Mouse (Mus musculus): ENCODE measurements around the gene Gramd1b.

The Gramd1b gene

DNA sequence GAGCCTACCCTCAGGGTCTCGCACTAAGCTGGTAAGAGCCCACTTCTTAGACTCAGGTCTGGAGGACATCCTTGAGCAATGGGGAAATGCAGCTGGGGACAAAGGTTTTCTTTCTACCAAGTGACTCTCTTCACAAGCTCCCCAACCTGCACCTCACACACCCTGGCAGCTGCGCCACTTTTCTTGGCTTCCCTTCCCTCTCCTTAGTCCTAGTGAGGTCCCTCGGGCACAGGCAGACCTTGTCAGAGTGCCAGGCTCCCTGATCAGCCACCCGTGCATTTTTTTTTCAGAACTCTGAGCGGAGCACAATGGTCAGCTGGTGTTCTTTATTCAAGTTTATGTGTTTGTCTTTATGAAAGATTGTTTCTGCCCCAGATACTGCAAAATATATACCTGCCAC lies 194.5 kb downstream of the Gramd1b start:
- no peak for DNase-seq (ENCODE audit: low read depth, low spot score)

DNA sequence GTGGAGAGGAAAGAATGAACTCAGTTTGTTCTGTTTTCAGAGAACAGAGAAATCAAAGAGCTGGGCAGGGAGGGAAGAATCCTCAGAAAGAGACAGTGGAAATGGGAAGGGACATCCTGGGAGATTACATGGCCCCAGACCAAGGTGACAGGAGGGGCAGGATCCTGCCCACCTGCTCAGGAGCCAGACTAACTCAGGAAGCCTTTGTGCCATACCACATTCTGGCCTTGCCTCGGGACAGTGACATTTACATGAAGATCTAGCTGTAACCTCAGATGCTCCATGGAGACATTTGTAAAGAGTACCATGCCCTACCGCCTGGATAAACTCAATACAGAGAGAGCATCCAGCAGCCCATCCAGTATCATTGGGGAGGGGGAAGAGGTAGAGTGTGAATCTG lies 196.6 kb downstream of the Gramd1b start:
- no peak for DNase-seq (ENCODE audit: low read depth, low spot score)

DNA sequence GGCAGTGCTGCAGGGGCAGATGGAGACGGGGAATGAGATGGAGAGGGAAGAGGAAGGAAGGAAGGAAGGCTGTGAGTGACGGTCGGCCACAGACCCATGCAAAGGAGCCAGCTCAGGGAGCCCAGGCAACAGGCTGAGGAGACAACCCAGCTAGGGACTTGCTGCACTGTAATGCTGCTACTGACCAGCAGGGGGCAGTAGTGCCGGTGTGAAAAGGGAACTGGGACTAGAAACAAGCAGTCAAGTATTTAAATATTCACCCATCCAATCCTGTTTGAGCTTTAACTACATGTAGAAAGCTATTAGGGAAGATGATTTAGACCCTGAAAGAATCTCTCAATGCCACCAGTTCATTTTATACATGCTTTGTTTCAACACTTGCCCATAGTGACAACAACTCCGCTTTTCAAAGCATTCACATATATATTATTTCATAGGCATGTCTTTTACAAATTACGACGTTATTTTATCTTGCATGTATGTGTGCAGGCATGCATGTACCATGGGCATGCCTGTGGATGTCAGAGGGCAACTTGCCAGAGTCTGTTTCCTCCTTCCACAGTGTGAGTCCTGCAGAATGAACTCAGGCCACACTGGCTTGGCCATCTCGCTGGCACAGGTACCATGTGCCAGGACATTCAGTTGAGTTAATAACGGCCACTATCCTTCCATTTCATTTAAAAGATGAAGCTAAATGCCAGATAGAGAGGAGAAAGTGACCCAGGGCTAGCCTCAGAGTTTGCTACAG lies 197.4 kb downstream of the Gramd1b start:
- DNase-seq (ENCODE audit: low read depth, low spot score): peak; percentile 80

DNA sequence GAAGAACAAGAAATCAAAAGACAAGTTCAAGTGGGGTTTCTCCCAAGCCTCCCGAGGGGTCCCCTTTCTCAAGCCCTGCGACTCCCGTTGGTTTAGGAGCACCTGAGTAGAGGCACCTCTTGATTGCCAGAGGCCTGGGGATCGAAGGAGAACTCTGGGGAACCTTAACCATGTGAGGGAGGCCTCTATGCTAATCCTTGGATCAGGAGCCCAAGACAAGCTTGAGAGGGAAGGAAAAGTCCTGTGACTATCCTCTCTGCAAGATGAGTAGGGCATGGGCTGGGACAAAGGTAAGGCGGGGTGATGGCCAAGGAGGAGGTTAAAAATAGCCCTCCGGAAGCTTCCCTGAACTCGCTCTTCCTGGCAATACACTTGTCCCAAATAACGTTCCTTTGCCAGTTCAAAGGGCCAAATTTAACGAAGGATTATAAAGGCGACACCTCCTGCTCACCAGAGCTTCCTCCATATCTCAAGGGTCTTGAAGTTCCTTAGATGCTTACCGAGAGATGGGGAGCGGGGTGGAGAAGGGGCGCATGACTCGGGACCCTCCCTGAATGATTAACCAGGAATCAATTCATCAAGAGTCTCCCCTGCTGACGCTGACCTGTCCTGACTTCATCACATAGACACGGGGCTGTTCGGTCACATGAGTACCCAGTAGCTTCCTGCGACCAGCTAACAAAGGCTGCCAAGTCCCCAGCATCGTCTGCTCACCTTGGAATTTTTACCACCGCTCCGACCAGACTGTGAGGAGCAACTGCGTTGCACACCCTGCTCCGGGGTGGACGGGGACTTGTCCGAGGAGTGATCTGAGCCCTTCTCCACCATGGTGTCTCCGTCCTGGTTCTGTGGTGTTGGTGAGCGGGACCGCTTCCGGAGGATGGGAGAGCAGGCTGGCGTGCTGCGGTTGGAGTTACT lies 198.2 kb downstream of the Gramd1b start:
- no peak for DNase-seq (ENCODE audit: low read depth, low spot score)

DNA sequence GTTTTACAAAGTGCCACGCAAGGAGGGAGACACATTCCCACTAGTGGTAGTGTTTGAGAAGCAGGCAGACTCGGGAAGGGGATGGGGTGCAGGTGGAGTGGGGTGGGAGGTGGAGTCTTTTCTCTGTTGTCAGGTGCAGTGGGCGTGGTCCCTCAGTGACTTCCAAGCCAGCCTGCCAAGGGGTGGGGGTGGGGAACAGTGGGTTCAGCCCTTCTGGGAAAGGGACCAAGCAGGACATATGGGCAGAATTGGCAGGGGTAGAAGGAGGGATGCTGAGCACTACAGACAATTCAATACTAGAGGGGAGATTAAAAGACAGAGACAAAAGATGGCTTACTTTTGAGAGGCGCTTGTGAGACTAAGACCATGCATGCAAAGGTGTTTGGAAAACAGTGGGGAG lies 198.9 kb downstream of the Gramd1b start:
- no peak for DNase-seq (ENCODE audit: low read depth, low spot score)

DNA sequence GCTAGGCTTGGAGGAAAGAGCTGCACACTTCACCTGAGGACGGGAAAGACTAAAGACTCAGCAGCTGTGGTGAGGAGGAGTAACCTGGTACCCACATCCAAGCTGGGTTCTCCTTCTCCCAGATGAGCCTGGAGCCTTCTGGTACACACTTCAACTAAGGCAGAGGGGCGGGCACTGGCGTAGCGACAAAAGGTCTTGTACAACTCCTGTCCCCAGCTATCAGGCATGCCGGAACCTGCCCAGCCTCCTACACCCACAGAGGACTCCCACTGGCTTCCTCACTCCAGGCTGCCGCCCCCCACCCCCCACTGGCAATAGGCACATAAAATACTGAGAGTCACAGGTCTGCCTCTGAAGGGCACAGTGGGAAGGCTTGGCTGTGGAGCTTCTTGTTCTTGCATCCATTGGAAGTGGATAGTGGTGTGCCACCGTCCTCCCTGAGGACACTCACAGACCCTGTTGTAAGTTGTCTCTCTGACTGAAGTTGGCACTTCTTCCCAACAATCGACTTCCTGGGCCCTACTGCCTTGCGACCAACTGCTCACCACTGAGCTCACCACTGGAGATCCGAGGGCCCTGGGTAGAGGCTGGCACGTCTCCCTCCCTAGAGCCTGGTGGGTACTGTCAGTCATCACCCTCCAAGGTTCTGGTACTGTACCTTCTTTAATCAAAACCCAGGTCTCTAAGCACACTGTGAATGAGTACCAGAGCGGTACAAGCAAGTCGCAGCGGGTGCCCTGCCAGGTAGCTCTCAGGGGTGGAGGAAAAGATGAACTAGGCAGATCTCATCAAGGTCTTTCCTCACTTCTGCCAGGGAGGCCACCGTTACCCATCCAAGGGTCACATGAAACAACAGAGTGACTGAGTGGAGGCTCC lies 199.5 kb downstream of the Gramd1b start:
- no peak for DNase-seq (ENCODE audit: low read depth, low spot score)

DNA sequence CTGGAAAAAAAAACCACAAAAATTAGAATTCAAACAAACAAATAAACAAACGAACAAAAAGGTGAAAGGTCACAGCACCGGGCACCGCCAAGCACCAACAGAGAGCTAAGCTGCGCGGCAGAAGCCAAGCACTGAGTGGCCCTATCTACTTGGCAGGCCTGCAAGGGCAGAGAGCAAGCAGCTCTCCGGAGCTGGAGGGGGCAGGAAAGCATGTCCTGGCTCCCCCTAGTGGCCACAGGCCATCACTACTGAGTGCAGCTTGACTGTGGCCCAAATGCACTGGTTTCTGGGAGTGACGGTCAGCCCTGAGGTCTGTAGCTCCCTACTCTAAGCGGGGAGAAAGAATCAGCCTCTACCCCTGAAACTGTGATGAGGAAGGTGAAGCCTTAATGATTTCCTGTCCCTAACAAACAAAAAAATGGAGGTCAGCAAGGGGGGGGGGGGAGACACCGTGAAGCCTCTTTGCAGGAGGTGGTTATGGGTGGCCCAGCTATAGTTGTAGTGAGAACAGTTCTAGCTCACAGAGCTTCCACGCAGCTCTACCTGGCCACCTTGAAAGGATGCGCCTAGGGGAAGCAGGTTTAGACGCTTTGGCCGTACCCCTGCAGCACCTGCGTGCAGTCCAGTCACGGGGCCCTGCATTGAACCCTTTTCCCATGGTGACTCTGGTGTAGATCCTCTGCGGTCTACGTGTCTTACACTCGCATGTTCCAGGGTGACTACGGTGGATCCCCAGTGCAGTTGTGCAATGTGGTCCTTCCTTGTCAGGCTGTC lies 200.4 kb downstream of the Gramd1b start:
- peak; percentile 87 for DNase-seq (ENCODE audit: low read depth, low spot score)

DNA sequence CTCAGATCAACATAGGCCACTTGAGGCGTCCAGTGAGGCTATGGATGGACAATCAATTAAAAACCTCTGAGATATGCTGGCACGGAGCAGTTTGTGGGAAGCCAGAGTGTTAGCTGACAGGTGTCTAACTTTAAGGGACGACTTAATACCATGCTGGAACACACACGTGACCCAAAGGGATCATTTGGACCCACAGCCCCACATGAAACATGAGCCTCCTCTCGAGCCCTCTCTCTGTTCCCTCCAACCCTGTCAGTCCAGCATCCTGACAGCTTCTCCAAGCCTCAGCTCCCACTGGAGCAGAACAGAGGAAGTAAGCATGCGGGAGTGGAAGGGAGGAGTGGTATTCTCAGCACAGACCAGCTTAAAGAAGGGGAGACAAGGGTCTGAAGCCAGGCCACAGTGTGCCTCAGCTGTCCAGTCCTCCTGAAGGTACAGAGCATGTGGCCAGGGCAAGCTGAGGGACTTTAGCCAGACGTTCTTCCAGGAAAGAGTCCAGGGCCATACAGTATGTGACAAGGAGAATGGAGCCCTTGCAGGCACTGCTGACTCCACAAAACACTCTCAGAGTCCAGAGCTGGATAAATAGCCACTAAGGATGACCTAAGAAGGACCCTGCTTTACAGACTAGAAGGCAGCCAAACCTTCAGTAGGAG lies 204.8 kb downstream of the Gramd1b start:
- no peak for DNase-seq (ENCODE audit: low read depth, low spot score)

DNA sequence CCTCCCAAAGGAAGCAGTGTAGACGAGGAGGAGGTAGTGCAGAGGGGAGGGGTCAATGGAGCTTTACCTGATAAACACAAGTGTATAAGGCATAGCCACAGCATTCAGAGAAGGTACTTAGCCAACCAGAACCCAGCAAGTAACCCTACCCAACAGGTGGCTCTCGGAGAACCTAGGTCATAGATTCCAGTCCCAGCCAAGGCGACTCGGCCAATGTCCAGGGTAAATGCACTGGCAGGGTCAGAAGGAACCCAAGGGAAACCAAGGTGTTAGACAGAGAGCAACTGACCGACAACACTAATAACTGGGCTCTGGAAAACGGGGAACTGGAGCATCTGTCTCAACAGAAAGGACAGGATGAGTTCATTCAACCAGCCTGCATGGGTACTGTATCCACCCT lies 206.4 kb downstream of the Gramd1b start:
- DNase-seq (ENCODE audit: low read depth, low spot score): no peak

DNA sequence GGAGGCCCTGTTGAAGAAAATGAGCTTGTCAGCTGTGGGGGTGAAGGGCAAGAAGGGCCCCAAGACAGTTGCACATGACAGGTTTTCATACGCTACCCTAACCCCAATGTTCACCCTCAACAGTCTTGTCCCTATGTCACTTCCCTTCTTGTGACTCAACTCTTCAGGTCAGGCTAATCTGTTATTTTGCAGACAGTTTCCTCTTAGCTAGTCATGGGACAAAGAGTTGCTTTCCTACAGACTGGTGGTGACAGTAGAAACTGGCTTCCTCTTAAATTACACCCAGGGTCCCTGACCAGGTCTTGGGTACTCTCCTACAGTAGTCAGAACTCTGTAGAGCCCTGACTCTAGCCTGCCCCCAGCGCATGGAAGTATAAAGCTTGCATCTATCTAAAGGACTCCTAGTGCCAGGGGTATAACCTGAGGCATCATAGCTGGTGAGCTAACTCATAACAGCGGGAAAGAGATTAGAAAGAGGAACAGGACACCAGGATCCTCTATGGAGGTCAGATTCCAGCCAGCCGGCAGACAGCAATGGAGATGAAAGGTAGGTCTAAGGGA lies 206.9 kb downstream of the Gramd1b start:
- DNase-seq (ENCODE audit: low read depth, low spot score): no peak

DNA sequence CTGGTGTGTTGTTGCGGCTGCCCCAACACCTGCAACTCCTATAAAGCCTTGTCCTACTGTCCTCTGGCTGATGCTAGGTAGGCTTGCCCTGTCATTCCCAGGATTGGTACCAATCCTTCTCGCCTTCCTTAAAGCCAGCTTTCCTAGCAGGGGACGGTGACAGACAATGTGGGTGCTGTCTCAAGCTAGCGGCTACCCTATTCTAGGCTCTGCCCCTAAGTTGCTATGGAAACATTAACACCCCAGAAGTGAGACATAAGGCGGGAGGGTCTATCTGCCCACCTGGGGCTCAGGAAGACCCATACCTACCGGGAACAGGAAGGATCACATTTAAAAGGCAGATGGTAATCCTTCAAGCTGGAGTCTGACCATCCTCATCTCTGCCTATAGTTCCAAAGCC lies 207.4 kb downstream of the Gramd1b start:
- DNase-seq (ENCODE audit: low read depth, low spot score): no peak

DNA sequence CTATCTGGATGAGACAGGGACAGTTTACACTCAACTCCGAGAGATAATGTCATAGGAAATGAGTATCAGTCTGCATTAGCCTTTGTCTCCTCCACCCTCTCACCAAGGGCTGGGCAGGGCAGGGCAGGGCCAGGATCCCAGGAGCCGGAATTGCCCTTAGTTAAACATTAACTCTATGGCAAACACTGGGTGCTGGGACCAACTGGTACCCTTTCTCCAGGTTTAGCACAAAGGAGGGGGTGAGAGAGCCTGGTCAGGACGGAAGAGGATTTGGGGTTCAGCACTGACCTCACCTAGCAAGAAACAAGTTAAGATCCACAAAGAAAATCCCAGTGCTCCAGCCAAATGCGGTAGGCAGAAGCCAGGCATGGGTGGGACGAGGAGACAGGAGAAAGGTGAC lies 208.0 kb downstream of the Gramd1b start:
- DNase-seq (ENCODE audit: low read depth, low spot score): no peak

DNA sequence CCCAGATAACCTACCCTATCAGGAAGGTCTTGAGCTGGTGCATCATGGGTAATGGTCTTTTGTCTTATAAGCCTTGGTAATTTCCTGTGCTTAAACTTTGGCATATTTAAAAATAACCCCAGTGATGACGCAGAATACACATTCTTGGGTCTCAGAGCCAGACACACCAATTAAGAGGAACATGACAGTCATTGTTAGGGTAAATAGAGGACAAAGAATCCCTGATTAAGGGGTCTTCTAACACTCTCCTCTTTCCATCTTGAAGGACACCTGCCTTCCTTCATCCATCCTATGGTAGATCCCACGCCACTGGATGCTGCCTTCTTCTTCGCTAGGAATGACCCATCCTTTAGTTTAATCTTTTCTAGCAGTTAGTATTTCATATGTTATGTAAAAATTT lies 208.8 kb downstream of the Gramd1b start:
- DNase-seq (ENCODE audit: low read depth, low spot score): no peak

DNA sequence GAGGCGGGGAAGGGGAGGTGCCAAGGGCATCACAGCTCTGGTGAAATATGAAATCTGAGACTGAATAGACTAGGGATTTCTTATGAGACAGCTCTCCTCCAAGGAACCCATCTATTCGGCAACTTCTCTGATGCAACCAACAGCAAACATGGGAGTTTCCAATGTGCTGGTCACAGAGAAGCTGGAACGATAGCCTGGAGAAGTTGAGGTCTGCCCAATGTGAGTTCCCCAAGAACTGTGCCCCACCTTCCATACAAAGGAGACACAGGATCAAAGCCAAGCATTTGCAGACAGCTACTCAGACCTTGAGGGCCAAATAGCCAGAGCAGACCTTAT lies 209.5 kb downstream of the Gramd1b start:
- DNase-seq (ENCODE audit: low read depth, low spot score): no peak

DNA sequence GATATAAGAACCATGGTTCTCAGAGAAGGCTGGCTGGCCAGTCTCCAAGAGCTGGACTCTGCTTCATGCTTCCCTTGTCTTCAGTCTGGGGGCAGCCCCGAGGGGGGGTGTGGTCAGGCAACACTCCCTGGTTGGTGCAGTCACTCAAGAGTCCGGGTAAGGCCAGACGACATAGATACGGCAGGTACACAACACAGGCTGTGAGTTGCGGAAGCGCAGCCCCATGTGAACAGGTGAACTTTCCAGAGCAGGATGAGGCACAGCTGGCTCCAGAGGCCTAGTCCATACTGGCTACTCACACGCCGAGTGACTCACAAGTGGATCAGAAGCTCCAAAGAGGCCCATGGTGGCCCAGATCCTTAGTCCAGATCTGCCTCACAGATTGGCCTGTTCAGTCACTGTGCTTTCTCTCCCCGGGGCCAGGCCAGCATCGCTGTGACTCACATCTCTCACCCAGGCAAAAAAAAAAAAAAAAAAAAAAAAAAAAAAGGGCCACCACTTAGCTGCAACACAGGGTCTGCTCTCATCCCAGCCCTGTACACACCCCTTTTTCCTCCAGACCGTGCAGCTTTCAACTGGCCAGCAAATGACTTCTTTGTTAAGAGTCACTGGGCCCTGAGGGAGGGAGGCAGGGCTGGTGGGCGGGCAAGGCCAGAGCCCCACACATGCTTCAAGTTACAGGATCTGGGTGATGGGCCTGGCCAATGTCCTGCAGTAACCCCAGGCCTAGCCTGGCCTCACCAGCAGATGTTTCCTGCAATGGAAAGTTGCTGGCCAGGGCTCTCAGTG lies 210.1 kb downstream of the Gramd1b start:
- DNase-seq (ENCODE audit: low read depth, low spot score): peak; percentile 99

DNA sequence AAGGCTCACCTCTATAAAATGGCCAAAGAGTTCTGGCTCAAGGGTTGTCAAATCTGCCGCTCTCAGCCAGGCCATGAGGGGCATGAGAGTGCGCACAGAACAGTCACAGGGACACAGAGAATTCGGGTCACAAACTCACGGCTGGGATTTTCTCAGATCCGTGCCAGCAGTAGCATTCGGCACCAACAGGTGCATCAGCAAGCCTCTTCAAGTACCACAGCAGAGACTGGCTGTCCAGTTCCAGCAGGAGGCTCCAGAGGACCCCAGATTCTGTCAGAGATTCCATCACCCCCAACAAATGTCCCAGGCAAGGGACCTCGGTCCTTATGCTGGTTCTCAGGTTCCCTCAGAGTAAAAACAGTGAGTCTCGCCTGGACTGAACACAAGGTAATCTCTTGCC lies 210.8 kb downstream of the Gramd1b start:
- DNase-seq (ENCODE audit: low read depth, low spot score): no peak

DNA sequence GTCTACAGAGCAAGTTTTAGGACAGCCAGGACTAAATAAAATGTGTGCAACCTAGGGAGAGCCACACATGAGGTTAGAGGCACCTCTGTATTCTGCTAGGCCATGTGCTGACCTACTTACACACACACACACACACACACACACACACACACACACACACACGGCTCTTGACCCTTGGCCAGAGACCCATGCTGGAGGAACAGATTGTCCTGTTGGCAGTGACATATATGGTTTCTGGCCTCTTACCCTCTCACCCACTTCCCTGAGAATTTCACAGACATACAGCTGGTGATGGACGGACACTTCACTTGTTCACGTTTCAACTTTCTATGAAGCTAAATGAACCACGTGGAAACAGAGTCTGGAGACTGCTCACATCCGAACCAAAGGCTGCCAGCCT lies 212.4 kb downstream of the Gramd1b start:
- no peak for DNase-seq (ENCODE audit: low read depth, low spot score)

DNA sequence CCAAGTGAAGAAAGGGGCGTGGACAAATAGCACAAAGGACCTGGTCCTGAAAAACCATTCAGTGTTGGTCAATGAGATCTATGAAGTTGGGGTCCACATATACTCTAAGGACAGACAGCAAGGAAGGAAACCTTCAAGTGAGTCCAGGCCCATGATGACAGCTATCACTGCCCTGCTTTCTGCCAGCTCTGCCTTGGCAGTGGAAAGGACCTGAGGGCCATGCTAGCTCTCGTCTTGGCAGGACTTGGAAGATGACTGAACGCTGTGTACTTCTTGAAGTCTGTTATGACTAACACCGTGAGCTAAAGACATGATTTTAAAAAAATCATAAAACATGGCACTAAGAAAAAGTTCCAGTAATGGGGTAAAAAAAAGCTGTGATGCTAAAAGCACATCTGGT lies 213.4 kb downstream of the Gramd1b start:
- peak; percentile 23 for DNase-seq (ENCODE audit: low read depth, low spot score)

DNA sequence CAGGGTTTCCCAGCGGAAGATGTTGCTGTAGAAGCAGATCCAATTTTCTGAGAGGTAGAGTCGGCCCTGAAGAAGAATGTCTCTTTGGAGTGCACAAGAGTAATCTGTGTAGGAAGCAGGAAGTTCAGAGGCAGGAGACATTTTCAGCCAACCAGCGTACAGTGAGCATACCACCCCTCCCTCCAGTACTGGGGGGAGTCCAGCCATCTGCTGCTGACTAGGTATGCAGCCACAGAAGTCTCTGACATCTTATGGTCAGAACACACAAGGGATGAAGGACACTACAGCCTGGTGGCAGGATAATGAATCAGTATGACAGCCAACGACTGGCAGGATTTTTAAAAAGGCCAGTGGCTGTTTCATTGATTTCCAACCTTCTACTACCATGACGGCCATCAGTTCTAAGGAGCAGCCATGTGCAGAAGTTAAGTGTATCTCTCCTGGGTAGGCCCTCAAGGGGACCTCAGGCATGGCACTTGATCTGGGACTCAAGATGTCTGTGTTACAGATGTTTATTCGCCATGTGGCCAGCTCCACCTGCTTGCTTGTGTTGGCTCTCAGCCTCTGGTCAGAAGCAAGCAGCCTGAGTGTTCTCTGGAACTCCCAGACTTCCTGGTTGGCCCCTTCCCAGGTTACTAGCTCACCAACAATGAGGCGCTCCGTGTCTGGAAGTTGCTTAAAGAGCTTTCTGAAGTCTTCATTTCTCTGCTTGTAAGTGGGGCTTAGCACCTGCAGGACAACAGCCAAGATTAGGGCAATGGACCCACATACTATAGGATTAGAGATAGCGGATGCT lies 214.1 kb downstream of the Gramd1b start:
- DNase-seq (ENCODE audit: low read depth, low spot score): peak; percentile 13
